Mouse (Mus musculus): ENCODE measurements around the gene Map2k1.

GRCm38 (mm10) chr9:64178974-64179646, 74.3 kb downstream of the Map2k1 start, which contains the start of gene Snapc5:
- TF ChIP-seq NANOG (IDR thresholded peaks at IDR 0.05; ENCODE audit: borderline replicate concordance, low read length), result no peak
- TF ChIP-seq CTCF (conservative IDR thresholded peaks at IDR 0.05; ENCODE audit: low read length), result peak; percentile 16; the same call in 1 of the 2 replicates
- no peak for TF ChIP-seq POU5F1 (IDR thresholded peaks at IDR 0.05; ENCODE audit: borderline replicate concordance, low read length)

Data from E14TG2a.4 (cell line).